Mouse (Mus musculus): ENCODE measurements around the gene Txndc16. TPM values are rescaled to one million over a fixed set of nuclear protein-coding genes. Genes with fewer than 3 reads are reported as not detected.

Txndc16 gene
- not detected in 2 replicates for polyA plus RNA-seq (2012)

- Histone ChIP-seq H3K4me3 (replicated peaks) (peak within 1 kb of the TSS; percentile 63), H3K36me3 (ENCODE audit: control insufficient read depth) (no peaks in the 10 kb centered on the region), H3K27me3 (ENCODE audit: control insufficient read depth) (peaks cover 66% of the 10 kb centered on the region), H3K9me3 (ENCODE audit: control insufficient read depth, low read length) (peaks cover 11% of the 10 kb centered on the region; the same call in 1 of the 2 replicates), H3K4me1 (ENCODE audit: control insufficient read depth) (peaks cover 23% of the 10 kb centered on the region)
- TF ChIP-seq TAL1 (IDR thresholded peaks at IDR 0.05; ENCODE audit: low read length) (no peak), GATA1 (IDR thresholded peaks at IDR 0.05; ENCODE audit: low read length) (no peak)
These were observed at the start of gene Txndc16 for GRCm38 (mm10) chr14:45220090-45220956. Txndc16 (minus strand) TSS chr14:45220328.

GRCm38 (mm10) chr14:45263831-45264592 is 43.9 kb upstream of the Txndc16 start:
- no peaks in the 10 kb centered on the region for H3K36me3 ChIP-seq (ENCODE audit: control insufficient read depth)
- no peak overlapping the region for H3K4me3 ChIP-seq (replicated peaks)
- no peak for TF ChIP-seq TAL1 (IDR thresholded peaks at IDR 0.05; ENCODE audit: low read length)
- TF ChIP-seq GATA1 (IDR thresholded peaks at IDR 0.05; ENCODE audit: low read length): no peak
- H3K4me1 ChIP-seq (ENCODE audit: control insufficient read depth): no peaks in the 10 kb centered on the region
- no peaks in the 10 kb centered on the region for H3K9me3 ChIP-seq (ENCODE audit: control insufficient read depth, low read length)
- no peaks in the 10 kb centered on the region for H3K27me3 ChIP-seq (ENCODE audit: control insufficient read depth)

- no peak for TF ChIP-seq TAL1 (IDR thresholded peaks at IDR 0.05; ENCODE audit: low read length)
- no peak for TF ChIP-seq GATA1 (IDR thresholded peaks at IDR 0.05; ENCODE audit: low read length)
- Histone ChIP-seq H3K36me3 (ENCODE audit: control insufficient read depth) (no peaks in the 10 kb centered on the region), H3K4me3 (replicated peaks) (no peak overlapping the region), H3K9me3 (ENCODE audit: control insufficient read depth, low read length) (no peaks in the 10 kb centered on the region), H3K4me1 (ENCODE audit: control insufficient read depth) (no peaks in the 10 kb centered on the region), H3K27me3 (ENCODE audit: control insufficient read depth) (no peaks in the 10 kb centered on the region)
These were observed 31.5 kb upstream of the Txndc16 start for GRCm38 (mm10) chr14:45251548-45252076.

GRCm38 (mm10) chr14:45241613-45242012 is 21.5 kb upstream of the Txndc16 start:
- no peak overlapping the region for H3K4me3 ChIP-seq (replicated peaks)
- H3K9me3 ChIP-seq (ENCODE audit: control insufficient read depth, low read length): no peaks in the 10 kb centered on the region
- H3K4me1 ChIP-seq (ENCODE audit: control insufficient read depth): no peaks in the 10 kb centered on the region
- no peaks in the 10 kb centered on the region; the same call in 1 of the 2 replicates for H3K27me3 ChIP-seq (ENCODE audit: control insufficient read depth)
- H3K36me3 ChIP-seq (ENCODE audit: control insufficient read depth): no peaks in the 10 kb centered on the region
- TF ChIP-seq TAL1 (IDR thresholded peaks at IDR 0.05; ENCODE audit: low read length) (no peak), GATA1 (IDR thresholded peaks at IDR 0.05; ENCODE audit: low read length) (no peak)

GRCm38 (mm10) chr14:45239042-45239441 is 18.9 kb upstream of the Txndc16 start:
- Histone ChIP-seq H3K4me1 (ENCODE audit: control insufficient read depth) (no peaks in the 10 kb centered on the region), H3K27me3 (ENCODE audit: control insufficient read depth) (no peaks in the 10 kb centered on the region; the same call in 1 of the 2 replicates), H3K9me3 (ENCODE audit: control insufficient read depth, low read length) (no peaks in the 10 kb centered on the region), H3K36me3 (ENCODE audit: control insufficient read depth) (no peaks in the 10 kb centered on the region), H3K4me3 (replicated peaks) (no peak overlapping the region)
- no peak for TF ChIP-seq GATA1 (IDR thresholded peaks at IDR 0.05; ENCODE audit: low read length)
- TF ChIP-seq TAL1 (IDR thresholded peaks at IDR 0.05; ENCODE audit: low read length): no peak

GRCm38 (mm10) chr14:45220957-45221630 is 966 bp upstream of the Txndc16 start:
- Histone ChIP-seq H3K9me3 (ENCODE audit: control insufficient read depth, low read length) (peaks cover 11% of the 10 kb centered on the region; the same call in 1 of the 2 replicates), H3K4me3 (replicated peaks) (peak overlapping the region; percentile 63), H3K27me3 (ENCODE audit: control insufficient read depth) (peaks cover 66% of the 10 kb centered on the region), H3K36me3 (ENCODE audit: control insufficient read depth) (no peaks in the 10 kb centered on the region), H3K4me1 (ENCODE audit: control insufficient read depth) (peaks cover 23% of the 10 kb centered on the region)
- no peak for TF ChIP-seq TAL1 (IDR thresholded peaks at IDR 0.05; ENCODE audit: low read length)
- no peak for TF ChIP-seq GATA1 (IDR thresholded peaks at IDR 0.05; ENCODE audit: low read length)

- TF ChIP-seq GATA1 (IDR thresholded peaks at IDR 0.05; ENCODE audit: low read length): no peak
- TF ChIP-seq TAL1 (IDR thresholded peaks at IDR 0.05; ENCODE audit: low read length): no peak
- Histone ChIP-seq H3K4me3 (replicated peaks) (peak within 1 kb of the TSS; percentile 63), H3K9me3 (ENCODE audit: control insufficient read depth, low read length) (peaks cover 11% of the 10 kb centered on the region; the same call in 1 of the 2 replicates), H3K4me1 (ENCODE audit: control insufficient read depth) (peaks cover 23% of the 10 kb centered on the region), H3K36me3 (ENCODE audit: control insufficient read depth) (no peaks in the 10 kb centered on the region), H3K27me3 (ENCODE audit: control insufficient read depth) (peaks cover 62% of the 10 kb centered on the region)
These were observed 643 bp downstream of the Txndc16 start, which contains the start of gene Gpr137c for GRCm38 (mm10) chr14:45219281-45220089. Gpr137c (plus strand) TSS chr14:45219717.

GRCm38 (mm10) chr14:45217693-45218092 is 2.4 kb downstream of the Txndc16 start:
- H3K36me3 ChIP-seq (ENCODE audit: control insufficient read depth): no peaks in the 10 kb centered on the region
- H3K27me3 ChIP-seq (ENCODE audit: control insufficient read depth): peaks cover 50% of the 10 kb centered on the region
- H3K4me1 ChIP-seq (ENCODE audit: control insufficient read depth): peaks cover 23% of the 10 kb centered on the region
- no peak for TF ChIP-seq GATA1 (IDR thresholded peaks at IDR 0.05; ENCODE audit: low read length)
- TF ChIP-seq TAL1 (IDR thresholded peaks at IDR 0.05; ENCODE audit: low read length): no peak
- peaks cover 11% of the 10 kb centered on the region; the same call in 1 of the 2 replicates for H3K9me3 ChIP-seq (ENCODE audit: control insufficient read depth, low read length)
- no peak overlapping the region for H3K4me3 ChIP-seq (replicated peaks)

All from erythroblast, embryonic 14.5 days (primary cell).